Mouse (Mus musculus) thymus, postnatal 14 days (tissue): ENCODE results near the gene Il4ra.

Source experiments
- DNase-seq: peaks from one replicate; pipeline ENCODE4 v3.0.0; 2021

The Il4ra gene

DNA sequence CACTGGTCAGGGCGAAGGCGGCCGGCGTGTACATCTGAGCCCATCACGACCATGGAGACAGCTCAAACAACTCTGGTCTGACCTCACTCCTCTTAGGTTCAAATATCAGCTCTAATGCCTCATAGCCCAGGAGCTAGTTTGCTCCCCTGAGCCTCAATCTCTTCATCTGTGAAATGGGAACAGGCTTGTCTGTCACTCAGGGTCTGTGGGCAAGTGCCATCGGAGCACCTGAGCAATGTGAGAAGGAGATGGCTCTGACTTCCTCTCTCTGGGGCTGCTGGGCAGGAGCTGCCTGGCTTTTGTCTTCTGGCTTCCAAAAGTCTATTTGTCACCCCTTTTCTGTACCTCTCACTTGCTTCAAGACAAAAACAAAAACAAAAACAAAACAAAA is 49.4 kb downstream of the Il4ra start:
- no peak for DNase-seq

DNA sequence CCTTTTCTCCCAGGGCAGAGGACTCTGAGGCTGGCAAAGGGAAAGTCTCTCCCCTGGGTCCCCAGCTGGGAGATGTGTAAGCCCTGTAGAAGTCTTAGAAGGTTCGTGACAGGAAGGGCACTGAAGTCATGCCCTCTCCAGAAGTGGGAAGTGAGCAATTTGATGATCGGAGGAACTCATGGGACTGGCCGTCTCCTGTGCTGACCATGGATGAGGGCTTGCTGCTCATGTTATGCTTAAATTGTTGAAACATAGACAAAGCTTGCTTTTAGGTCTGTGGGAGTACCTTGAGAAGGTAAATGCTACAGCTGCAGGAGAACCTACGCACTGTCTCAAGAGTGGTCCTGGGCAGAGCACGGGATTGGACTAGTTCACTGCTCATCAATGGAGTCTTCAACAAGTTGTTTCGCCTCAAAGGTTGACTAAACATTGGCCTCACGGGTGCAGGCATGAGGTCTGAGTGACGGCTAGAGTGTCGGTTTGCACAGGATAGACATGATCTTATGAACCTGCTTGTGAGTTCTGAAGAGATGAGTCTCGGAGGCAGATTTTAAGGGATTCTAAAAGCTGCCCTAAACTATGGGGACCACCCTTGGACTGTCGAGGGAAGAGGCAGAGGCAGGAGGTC is 50.0 kb downstream of the Il4ra start:
- DNase-seq: no peak

DNA sequence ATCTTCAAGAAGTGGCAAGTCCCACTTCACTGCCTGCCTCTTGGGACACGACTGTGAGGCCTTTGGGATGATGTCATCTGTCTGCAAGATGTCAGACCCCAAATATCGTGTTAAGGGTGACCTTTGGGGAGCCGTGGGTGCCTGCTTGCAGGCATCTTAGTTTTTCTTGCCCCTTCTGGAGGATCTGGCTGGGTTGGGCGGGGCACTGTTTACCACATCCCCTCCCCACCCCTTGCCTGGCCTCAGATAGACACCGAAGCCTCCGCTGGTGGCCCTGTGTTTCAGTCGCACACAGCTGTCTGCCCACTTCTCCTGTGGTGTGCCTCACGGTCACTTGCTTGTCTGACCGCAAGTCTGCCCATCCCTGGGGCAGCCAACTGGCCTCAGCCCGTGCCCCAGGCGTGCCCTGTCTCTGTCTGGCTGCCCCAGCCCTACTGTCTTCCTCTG is 51.3 kb downstream of the Il4ra start, which contains the start of gene Il21r:
Gene Il21r (plus strand): TSS at position 245 of the 447 bp plus-strand sequence.
- DNase-seq: peak; percentile 87

DNA sequence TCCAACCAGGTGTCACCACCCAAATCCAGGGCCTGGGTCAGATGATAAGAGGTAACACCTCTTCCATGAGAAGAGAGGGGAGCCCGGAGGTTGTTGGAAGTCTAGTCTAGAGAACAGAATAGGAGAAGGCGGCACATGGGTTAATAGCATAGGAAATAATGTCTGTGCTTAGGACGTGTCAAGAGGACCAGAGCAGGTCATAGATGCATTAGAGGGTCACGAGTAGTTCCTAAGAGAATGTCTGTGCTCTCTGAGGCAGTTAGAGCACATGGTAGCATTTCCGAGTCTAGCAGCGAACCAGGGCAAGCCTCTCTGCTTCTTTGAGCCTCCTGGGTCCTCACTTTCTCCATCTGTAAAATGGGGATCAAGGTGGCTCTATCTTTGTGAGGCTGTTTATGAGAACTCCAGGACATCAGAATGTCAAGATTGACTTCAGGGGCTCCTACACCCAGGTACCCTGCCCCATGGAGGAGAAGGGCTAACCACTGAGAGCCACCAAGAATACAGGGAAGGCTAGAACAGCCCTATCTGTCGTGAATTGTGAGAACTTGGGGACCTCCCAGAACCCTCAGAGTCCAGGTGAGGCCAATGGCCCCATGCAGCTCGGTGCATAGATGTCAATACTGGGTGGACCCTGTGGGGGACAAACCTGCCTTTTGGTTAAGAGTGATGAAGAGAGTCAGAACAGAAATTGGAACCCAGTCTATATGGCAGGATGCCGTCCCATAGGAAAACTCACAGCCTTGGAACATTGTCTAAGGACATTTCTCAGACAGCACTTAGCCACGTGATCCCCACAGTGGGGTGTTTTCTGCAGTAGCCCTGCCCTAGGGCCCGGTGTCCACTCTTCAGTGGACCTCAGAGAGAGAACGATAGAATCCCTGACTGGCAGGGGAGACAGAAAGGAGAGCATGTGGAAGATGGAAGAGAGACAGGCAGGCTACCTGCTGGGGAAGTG is 52.7 kb downstream of the Il4ra start:
- no peak for DNase-seq

DNA sequence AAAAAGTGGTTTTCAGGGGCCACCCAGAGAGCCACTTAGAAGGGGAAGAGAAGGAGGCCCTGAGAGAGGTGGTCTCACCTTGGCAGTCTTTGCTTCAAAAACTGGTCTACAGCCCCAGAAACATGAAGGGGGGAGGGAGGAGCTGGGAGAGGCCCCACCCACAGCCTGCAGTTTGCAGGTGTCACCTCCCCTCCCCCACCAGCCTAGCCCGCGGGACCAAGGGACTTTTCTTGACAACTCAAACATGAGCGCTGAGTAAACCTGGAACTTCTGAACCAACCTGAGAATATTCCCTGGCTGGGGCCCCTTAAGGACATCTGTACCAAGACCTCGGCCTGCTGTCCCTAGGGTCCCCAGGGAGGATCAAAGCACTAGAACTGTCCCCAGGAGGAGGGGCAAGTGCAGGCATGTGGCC is 53.8 kb downstream of the Il4ra start:
- peak; percentile 98 for DNase-seq

DNA sequence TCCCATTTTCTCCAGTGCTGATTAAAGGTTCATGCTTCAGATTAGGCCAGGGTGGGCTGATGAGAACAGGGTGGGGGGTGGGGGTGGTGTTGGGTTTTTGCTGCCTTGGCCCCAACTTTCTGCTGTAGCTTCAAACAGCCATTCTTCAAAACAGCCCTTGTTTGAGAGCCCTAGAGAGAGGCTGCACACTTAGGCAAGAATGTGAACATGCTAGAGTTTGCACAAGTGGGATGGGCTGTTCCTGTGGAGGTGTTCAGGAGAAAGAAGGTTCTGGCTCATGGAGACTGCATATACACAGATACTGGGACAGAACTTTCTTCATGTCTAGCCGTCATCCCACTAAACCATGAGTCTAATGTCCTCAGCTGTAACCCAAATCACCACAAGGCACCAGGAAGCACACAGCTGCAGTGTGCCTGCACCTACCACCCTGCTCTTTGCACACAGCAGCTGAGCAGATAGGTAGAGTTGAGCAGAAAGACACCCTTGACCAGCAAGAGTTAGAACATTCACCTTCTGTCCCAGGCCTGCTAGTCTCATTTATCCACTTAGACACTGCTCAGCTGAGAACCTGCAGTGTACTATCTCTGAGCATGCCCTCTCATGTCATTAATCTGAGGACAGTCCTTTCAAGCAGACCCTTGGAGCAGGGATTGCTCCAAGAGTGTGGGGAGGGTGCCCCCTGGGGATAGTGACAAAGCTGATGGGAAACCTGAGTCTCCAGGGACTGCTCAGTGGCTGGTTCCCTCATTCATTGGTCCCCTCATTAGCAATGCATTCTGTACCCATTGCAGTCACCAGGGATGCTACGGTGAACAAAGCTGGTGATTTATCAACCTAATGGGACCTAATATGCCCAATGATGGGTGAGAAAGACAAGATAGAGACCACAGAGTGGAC is 54.6 kb downstream of the Il4ra start:
- DNase-seq: no peak

DNA sequence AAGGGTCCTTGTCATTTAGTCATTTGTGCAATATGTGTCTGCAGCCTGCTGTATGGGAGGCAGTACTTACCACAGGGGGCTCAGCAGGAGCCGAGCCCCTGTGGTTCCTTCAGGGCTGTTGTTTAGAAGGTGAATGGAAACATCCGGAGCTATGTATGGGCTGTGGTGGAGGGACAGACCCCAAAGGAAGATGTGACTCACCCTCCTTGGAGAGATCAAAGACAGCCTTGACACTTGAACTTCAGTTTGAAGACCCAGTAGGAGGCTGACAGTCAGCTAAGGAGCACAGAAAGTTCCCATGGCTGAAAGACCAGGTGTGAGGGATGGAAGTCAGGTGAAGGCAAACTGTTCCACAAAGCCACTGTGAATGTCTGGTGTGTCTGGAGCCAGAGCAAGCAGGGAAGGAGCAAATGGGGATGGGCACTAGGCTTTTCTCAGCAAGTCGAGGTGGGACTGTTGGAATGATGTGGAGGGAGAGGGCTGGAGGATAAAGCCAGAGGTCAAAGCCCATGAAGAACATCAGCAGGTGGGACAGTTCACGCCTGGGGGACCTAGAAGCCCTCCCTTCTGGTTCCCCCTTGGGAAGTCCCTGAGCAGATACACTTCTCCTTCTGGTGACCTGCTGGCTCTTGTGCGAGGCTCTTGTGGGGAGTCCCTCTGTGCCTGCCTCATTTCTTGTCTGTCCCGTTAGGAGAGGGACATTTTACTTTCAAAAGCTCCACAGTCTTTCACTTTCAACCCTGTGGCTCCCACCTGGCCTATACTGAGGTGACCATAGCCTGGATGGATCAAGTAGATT is 55.7 kb downstream of the Il4ra start:
- peak; percentile 72 for DNase-seq

DNA sequence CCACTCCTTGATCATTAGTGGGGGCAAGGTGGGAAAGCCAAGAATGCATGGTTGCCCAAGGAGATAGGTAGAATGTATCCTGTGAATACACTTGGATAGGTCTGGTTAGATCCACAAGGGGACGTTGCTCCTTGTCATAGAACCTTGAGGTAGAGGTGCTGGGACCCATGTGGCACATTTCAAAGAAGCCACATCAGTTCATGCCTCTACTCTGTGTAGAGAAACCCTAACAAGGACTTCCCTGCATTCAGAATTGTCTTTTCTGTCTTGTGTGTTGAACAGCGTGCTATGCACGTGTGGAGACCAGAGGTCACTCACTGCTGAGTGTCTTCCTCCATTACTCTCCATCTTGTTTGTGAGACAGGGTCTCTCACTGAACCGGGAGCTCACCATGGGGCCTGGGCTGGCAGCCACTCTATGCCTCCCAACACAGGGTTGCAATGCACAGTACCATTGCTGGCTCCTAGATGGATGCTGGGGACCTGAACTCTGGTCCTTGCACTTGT is 56.3 kb downstream of the Il4ra start:
- DNase-seq: no peak

DNA sequence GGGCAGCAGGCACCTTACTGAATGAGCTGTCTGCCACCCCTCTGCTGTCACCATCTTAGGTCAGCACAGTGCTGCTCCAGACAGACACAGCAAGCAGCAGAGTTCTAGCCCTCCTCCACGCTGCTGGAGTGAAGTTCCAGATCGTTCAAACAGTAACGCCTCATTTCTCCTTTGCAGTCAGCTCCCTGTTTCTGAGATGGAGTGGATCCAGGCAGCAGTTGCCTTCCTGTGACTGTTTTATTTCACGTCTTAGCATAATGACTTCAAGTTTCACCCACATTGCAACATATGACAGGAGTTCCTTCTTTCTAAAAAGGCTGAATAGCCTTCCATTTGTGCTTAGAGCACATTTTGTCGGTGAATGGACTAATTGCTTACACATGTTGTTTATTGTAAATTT is 61.7 kb downstream of the Il4ra start:
- no peak for DNase-seq

DNA sequence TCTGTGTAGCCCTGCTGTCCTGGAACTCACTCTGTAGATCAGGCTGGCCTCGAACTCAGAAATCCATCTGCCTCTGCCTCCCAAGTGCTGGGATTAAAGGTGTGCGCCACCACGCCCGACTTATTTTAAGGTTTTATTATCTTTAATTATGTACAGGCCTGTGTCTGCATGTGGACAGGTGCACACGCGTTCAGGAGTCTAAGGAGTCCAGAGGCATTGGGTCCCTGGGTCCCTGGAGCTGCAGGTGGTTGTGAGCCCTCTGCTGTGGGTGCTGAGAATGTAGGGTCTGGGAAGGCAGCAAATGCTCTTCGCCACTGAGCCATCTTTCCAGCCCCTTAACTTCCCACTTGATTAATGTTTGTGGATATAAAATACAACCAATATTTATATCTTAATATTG is 63.5 kb downstream of the Il4ra start:
- DNase-seq: no peak

DNA sequence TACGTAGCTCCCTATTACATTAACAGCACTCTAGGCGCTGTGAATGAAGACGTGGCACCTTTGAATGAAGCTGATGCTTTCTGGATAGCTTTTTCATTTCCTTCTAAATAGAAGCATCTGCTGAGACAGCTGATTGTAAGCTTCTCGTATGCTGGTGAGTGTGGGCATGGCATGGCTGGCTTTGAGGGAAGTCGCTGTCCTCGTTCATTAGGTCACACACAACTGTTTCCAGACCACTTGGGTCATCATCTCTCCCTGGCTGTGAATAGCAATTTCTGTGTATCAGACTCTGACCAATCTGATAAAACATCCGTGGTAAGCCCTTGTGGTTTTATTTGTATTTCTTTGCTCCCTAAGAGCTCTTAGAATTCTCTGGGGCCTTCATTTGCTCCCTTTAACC is 66.1 kb downstream of the Il4ra start:
- DNase-seq: no peak

DNA sequence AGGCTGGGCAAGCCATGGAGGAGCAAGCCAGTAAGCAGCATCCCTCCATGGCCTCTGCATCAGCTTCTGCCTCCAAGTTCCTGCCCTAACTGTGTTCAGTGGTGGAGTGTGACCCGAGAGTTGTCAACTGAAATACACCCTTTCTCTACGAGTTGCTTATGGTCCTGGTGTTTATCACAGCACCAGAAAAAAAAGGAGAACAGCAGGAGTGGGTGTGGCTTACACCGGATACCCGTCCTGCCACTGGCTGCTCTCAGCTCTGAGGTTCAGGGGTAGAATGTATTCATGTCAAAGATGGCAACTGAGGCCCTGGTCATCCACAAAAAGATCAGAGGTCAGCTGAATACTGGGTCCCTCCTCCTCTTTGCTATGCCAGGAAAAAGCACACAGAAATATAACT is 68.2 kb downstream of the Il4ra start:
- no peak for DNase-seq

DNA sequence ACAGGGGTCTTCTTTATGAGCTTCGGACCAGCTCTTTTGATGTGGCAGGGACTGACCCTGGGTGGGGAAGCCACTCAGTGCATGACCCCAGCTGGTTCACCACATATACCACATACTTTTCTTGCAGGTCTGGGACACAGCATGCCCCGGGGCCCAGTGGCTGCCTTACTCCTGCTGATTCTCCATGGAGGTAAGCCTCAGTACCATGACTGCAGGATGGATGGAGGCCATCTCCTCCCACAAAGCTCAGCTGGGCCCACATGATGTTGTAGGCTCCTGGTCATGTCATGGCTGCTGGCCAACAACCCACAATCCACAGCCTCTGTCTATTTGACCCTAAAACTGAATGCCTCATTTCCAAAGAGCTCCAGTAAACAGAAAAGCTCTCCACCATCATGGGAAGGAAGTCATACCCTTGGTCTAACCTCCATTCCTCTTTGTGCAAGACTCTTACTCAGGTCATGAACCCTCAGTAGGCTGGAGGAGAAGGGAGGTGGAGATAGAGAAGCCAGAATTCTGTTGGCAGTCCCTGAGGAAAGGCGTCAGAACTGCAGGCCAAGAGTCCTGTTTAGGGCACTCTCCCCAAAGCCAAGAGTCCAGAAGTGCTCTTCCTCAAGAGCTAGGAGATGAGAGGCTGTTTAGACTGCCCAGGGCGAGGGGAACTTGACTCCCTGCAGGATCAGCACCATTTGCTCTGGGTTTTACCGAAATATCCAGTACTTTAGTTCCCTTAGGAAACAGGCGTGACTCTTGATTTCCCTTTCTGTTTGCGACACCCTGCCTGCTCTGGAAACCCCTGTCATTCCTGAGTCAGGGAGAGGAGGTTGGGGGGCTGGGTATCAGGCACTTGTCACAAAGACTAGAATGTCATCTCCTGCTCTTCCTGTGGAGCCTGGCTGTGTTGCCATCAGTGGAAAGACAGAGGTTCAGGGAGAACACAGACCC is 71.1 kb downstream of the Il4ra start:
- DNase-seq: no peak

DNA sequence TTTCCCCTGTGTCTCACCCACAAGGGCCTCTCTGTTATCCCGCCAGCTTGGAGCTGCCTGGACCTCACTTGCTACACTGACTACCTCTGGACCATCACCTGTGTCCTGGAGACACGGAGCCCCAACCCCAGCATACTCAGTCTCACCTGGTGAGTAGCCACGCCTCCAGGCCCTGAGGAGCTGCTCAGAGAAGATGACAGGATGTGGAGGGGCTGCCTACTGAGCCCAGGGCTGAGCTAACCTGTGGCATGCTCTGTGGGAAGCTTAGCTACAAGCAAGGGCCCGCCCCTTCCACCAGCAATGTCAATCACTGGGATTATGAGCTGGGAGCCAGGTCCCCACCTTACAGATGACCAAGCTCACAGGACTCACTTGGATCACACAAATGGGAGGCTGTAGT is 73.3 kb downstream of the Il4ra start:
- peak; percentile 77 for DNase-seq

DNA sequence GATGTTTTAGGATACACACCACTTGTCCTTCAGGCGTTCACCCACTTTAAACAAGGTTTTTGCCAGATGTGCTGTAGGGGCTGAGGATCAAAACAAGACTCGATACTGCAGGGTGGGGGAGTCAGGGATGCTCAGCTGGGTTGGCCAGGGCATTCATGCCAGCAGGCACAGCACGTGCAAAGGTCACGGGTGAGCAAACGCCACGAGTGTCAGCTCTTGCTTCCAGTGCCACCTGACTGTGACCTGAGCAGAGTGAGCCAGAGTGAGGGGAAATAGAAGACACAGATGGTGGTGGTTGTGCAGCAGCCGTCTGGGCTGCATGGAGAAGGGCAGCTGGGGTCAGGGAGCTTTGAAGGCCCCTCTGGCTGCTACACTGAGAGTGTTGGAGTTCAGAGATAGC is 73.9 kb downstream of the Il4ra start:
- no peak for DNase-seq
